Mouse (Mus musculus): ENCODE results near the gene Spata17.

DNA sequence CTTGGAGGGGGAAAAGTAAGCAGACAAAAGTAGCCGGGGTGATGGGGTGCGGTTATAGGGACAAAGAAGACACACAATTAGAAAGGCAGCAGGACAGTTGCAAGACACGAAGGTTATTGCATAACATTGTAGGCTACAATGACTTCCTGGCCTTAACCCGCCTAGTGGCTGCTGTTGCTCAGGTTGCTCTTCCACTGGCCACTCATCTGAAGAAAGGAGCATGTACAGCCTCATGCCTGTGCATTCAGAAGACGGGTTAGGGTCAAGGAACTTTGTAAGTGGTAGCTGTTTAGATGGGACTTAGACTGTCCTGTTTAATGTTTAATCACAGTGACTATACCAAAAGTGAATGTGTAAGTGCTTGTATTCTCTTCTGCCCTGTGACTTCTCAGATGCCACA, 26.1 kb upstream of the Spata17 start:
- no peak for TF ChIP-seq POLR2A (IDR thresholded peaks at IDR 0.05; ENCODE audit: borderline replicate concordance, low read depth, low read length)
- no peak for TF ChIP-seq CTCF (IDR thresholded peaks at IDR 0.05; ENCODE audit: low read depth, low read length)

Measured in bone marrow macrophage, adult 2 months (primary cell).